Mouse (Mus musculus): ENCODE results near the gene Cst11. TPM values are rescaled to one million over a fixed set of nuclear protein-coding genes. Genes with fewer than 3 reads are reported as not detected.

Gene Cst11
- polyA plus RNA-seq, 1 experiment from 2014 or later = not detected

DNA sequence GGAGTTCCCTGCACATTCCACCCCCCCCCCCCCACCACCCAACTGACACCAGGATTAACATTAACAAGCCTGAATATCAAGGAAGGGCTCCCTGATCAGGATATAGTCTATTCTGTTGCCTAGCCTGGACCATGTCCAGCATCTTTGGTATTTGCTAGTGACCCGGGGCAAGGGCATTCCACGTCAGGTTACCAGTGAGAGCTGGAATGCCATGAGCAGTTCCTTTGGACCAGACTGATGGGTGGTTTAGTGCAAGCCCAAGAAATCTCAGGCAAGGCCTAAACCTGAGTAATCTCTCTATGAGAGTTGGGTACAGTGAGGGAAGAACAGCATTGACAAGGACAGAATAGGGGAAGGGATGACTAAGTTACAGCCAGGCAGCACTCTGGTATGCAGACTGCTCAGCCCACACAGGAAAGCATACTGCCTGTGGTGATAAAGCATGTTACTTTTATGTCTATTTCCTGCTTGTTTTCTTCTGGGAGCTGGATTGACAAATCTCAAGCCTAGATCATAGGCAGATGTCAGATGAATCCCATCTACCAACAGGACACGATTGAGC, 27.4 kb downstream of the Cst11 start:
- Histone ChIP-seq H3K9ac (no peak overlapping the region), H3K27ac (no peak overlapping the region), H3K36me3 (no peaks in the 10 kb centered on the region), H3K4me3 (replicated peaks) (no peak overlapping the region), H3K9me3 (no peaks in the 10 kb centered on the region), H3K4me2 (no peak overlapping the region), H3K27me3 (replicated peaks) (no peaks in the 10 kb centered on the region), H3K4me1 (no peaks in the 10 kb centered on the region)
- no peak for ATAC-seq (ENCODE audit: insufficient read depth, low FRiP score, low read depth)
- 75% methylated on average over 3 of the region's 3 CpGs for WGBS

DNA sequence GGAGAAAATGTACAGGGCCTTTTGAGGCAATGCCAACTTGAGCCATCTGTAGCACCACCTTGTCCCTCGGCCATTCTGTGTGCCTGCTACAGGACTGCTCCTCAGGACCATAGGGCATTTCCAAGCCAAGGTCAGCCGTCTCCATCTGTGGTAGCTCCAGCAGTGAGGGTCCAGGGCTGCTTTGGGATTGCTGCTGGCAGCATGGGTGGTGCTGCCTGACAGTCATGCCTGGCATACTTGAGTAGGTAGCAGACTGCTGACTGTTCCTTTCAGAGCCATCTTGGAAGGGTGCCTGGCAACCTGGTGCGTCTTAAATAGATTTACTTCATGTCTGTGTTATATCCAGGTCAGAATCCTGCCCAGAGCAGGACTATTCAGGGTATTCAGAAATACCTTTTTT, 28.3 kb downstream of the Cst11 start:
- Histone ChIP-seq H3K9me3 (no peaks in the 10 kb centered on the region), H3K9ac (no peak overlapping the region), H3K4me1 (no peaks in the 10 kb centered on the region), H3K36me3 (no peaks in the 10 kb centered on the region), H3K27ac (no peak overlapping the region), H3K27me3 (replicated peaks) (no peaks in the 10 kb centered on the region), H3K4me2 (no peak overlapping the region), H3K4me3 (replicated peaks) (no peak overlapping the region)
- 63% methylated on average over 3 of the region's 3 CpGs for WGBS
- no peak for ATAC-seq (ENCODE audit: insufficient read depth, low FRiP score, low read depth)

DNA sequence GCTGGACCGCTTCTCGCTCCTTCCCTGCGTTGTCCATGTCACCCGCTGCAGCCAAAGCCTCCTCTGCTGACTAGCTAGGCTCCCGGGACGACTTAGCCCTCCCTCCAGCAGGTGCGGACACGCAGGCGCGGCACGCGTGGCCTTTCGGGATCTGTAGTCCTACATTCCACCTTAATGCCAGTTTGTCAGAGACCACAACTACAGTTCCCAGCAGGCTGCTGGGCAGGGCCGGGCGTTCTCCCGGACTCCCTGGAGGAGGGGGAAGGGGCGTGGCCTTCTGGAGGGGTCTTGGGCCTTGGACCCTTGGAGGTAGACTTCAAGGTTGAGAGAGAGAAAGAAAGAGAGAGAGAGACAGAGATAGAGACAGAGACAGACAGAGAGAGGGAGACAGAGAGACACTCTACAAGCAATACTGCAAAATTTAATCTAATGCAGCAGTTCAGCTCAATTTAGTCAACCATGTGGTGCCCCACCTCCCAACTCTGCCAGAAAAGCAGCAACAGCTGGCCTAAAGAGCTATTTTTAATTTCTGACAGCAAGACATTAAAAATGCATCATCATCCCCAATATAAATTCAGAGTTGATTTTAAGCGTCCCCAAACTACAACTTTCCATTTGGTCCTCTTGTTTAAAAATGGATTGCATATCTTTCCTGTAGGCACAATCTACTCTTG, 38.8 kb downstream of the Cst11 start, which contains the start of gene Napb:
Gene Napb, minus strand, starts transcription at position 141 of the 674 bp plus-strand sequence.
- WGBS = 3% methylated on average over 18 of the region's 18 CpGs
- H3K27ac ChIP-seq = no peak within 1 kb of the TSS
- H3K9me3 ChIP-seq = no peaks in the 10 kb centered on the region

DNA sequence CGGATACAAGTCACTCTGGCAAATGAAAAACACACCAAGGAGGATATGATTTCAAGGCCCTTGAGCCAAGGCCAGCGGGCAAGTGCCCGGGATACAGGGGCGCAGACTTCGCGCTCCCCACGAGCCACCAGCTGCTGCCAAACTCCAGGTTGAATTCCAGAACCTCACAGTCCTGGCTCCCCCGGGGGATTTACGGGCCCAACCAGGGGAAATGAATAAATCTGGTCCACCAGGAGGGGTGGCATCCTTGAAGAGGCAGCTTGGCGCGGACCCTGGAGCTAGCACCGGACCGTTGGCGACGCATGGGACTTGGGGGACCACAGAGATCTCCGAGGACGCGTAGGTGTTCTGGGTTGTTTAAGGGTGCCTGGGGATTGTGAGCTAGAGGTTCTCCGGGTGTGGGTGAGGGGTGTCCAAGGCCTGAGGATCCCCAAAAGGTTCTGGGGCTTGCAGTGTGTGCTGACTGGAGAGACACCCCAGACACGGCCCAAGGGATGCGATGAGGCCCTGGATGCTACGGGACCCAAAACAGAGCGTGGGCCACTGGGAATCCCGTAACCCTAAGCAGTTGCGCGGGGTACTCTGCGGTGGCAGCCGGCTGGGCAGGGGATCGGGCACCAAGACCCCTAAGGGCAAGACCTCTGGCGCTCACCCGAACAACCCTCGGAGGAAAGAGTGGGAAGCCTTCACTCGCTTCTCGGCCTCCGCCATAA, 39.5 kb downstream of the Cst11 start:
- Histone ChIP-seq H3K9ac (peak overlapping the region; percentile 81), H3K4me3 (replicated peaks) (peak overlapping the region; percentile 80), H3K4me2 (peak overlapping the region; percentile 92), H3K27me3 (replicated peaks) (no peaks in the 10 kb centered on the region), H3K36me3 (no peaks in the 10 kb centered on the region), H3K27ac (no peak overlapping the region), H3K9me3 (no peaks in the 10 kb centered on the region), H3K4me1 (no peaks in the 10 kb centered on the region)
- 1% methylated on average over 35 of the region's 35 CpGs for WGBS
- peak; percentile 42 for ATAC-seq (ENCODE audit: insufficient read depth, low FRiP score, low read depth)

More for the DNA sequence above, 38.8 kb downstream of the Cst11 start, which contains the start of gene Napb:
- H3K9ac ChIP-seq = peak within 1 kb of the TSS; percentile 81
- H3K27me3 ChIP-seq (replicated peaks) = no peaks in the 10 kb centered on the region
- H3K4me3 ChIP-seq (replicated peaks) = peak within 1 kb of the TSS; percentile 80
- H3K4me1 ChIP-seq = no peaks in the 10 kb centered on the region
- peak within 1 kb of the TSS; percentile 92 for H3K4me2 ChIP-seq
- H3K36me3 ChIP-seq = no peaks in the 10 kb centered on the region
- ATAC-seq (ENCODE audit: insufficient read depth, low FRiP score, low read depth) = peak; percentile 100

DNA sequence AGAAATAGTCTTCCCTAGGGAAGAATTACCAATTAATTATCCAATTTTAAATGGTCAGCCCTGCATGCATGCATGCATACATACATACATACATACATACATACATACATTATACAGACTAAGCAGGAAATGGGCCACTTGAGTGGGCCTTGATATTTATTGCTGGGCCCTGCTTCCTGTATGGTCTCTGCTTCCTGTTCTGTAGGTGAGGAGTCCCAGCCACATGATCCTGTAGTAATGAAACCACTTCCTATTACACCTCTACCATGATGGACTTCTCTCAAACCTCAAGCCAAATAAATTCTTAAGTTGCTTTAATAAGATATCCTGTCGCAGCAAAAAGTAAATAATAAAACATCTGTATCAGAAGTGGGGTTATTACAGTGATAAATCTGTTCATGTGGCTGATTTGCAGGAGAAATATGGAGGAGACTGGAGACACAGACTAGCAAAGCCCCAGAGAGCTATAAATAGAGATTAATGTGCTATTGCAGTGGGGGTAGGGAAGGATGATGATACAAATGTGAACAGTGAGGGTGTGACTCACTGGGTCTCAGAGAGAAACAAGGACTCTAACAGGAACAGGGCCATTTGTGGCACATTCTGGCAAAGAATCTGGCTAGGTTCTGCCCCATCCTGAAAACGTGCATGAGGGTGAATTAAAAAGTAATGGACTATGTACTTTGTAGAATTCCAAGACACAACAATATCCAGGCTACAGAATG, 51.9 kb downstream of the Cst11 start:
- 52% methylated on average over 2 of the region's 2 CpGs for WGBS
- no peak for ATAC-seq (ENCODE audit: insufficient read depth, low FRiP score, low read depth)
- Histone ChIP-seq H3K9ac (no peak overlapping the region), H3K4me3 (replicated peaks) (no peak overlapping the region), H3K4me2 (no peak overlapping the region), H3K4me1 (no peaks in the 10 kb centered on the region), H3K27me3 (replicated peaks) (no peaks in the 10 kb centered on the region), H3K36me3 (no peaks in the 10 kb centered on the region), H3K27ac (no peak overlapping the region), H3K9me3 (no peaks in the 10 kb centered on the region)

Other genes starting within 250 kb of the Cst11 start
- gene Nxt1, start 98.9 kb downstream of the Cst11 start, polyA plus RNA-seq (2015; fragmentation: Nextera tagmentation; extraction: Ambion mirVana) = 78.8 and 88.8 TPM in 2 replicates
- 17.1 and 17.5 TPM in 2 replicates for gene Gzf1, start 90.5 kb downstream of the Cst11 start, polyA plus RNA-seq (2015; fragmentation: Nextera tagmentation; extraction: Ambion mirVana)
- gene Napb, start 39.0 kb downstream of the Cst11 start, polyA plus RNA-seq (2015; fragmentation: Nextera tagmentation; extraction: Ambion mirVana) = 4.5 and 4.9 TPM in 2 replicates
- not detected in 2 replicates for gene Cstl1, start 21.1 kb downstream of the Cst11 start, polyA plus RNA-seq (2015; fragmentation: Nextera tagmentation; extraction: Ambion mirVana)
- not detected in 2 replicates for gene 8030411F24Rik, start 10.5 kb upstream of the Cst11 start, polyA plus RNA-seq (2015; fragmentation: Nextera tagmentation; extraction: Ambion mirVana)
- not detected in 2 replicates for gene Cst12, start 17.9 kb upstream of the Cst11 start, polyA plus RNA-seq (2015; fragmentation: Nextera tagmentation; extraction: Ambion mirVana)
- gene Cst8, start 27.3 kb upstream of the Cst11 start, polyA plus RNA-seq (2015; fragmentation: Nextera tagmentation; extraction: Ambion mirVana) = 0.85 and 1.5 TPM in 2 replicates
- gene Cst13, start 48.6 kb upstream of the Cst11 start, polyA plus RNA-seq (2015; fragmentation: Nextera tagmentation; extraction: Ambion mirVana) = not detected in 2 replicates
- gene Cst9, start 63.6 kb upstream of the Cst11 start, polyA plus RNA-seq (2015; fragmentation: Nextera tagmentation; extraction: Ambion mirVana) = not detected in 2 replicates
- gene 9230104L09Rik, start 93.5 kb upstream of the Cst11 start, polyA plus RNA-seq (2015; fragmentation: Nextera tagmentation; extraction: Ambion mirVana) = not detected in 2 replicates
- gene Cst3, start 104.2 kb upstream of the Cst11 start, polyA plus RNA-seq (2015; fragmentation: Nextera tagmentation; extraction: Ambion mirVana) = 456 and 486 TPM in 2 replicates
- not detected in 2 replicates for gene Gm1330, start 231.8 kb upstream of the Cst11 start, polyA plus RNA-seq (2015; fragmentation: Nextera tagmentation; extraction: Ambion mirVana)
- gene Gm10750, start 245.7 kb upstream of the Cst11 start, polyA plus RNA-seq (2015; fragmentation: Nextera tagmentation; extraction: Ambion mirVana) = not detected in 2 replicates

All from stomach, embryonic 15.5 days (tissue).